Mouse (Mus musculus) E14TG2a.4 (cell line): ENCODE data around the gene Pde1a.

Experiments
- CTCF ChIP-seq: conservative IDR thresholded peaks from 2 replicates; pipeline ENCODE4 v1.5.1; 2014; ENCODE audit warnings: low read length
- NANOG ChIP-seq: IDR thresholded peaks from 2 replicates; pipeline ENCODE4 v1.6.1; 2014; ENCODE audit warnings: borderline replicate concordance, low read length, mixed read lengths
- POU5F1 ChIP-seq: IDR thresholded peaks from 2 replicates; pipeline ENCODE4 v1.6.1; 2014; ENCODE audit warnings: low read length, borderline replicate concordance

GRCm38 (mm10) chr2:80178608-80179280 lies 49.5 kb upstream of the Pde1a start:
- TF ChIP-seq CTCF (no peak), POU5F1 (no peak), NANOG (no peak)
